Mouse (Mus musculus) spleen, adult 2 months (tissue): Measurements from ENCODE around the gene Ppm1m.

Experiments used
- CTCF ChIP-seq: fragments of 200-500 bp; IDR thresholded peaks from 2 replicates; pipeline ENCODE4 v1.5.1; 2011; ENCODE audit warnings: mild to moderate bottlenecking, inconsistent platforms; ENCODE audit not compliant: insufficient read depth, insufficient read length, insufficient replicate concordance; ENCODE audit errors: extremely low read depth
- POLR2A ChIP-seq: fragments of 200-500 bp; IDR thresholded peaks from 2 replicates; pipeline ENCODE4 v1.6.1; 2011; ENCODE audit warnings: low read depth, low read length, inconsistent platforms

DNA sequence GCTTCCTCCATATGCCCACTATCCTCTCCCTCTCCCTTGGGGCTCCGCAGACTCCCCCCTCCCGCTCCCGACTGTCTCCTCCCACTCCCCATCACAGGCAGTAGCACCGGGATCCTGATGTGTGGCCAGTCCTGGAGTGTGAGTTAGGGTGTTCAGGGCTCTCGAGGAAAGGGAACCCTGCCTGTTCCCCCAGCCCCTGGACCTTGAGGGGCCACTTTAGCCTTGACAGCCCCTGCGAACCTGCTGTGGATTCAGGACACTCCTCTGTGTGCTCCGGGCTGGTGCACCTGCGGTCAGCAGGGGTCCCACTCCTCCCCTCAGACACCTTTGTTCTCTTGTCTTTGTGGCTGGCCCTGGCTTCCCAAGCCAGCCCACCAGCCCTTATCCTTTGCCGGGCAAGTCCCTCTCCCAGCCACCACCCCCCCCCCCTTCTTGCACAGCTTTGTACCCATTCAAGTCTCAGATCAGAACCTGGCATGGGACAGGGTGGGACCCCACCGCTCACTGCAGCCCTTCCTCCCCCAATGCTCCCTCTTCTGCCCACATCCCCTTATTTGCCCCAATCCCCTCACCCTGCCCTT, 51.6 kb downstream of the Ppm1m start:
- no peak for TF ChIP-seq CTCF
- no peak for TF ChIP-seq POLR2A
